Mouse (Mus musculus) myocyte (in vitro differentiated cells): ENCODE data around the gene Gm37240. TPM values are rescaled to one million over a fixed set of nuclear protein-coding genes. Genes with fewer than 3 reads are reported as not detected.
"Not testable (repeated sequence)": the region's sequence is repeated elsewhere in the genome, so short reads cannot be mapped to it uniquely, and the experiment has no call there.

Source experiments
- H3K27me3 ChIP-seq: one replicate; pipeline ENCODE4 v1.6.1; 2011; ENCODE audit not compliant: control insufficient read depth, insufficient read depth, insufficient read length
- H3K36me3 ChIP-seq: one replicate; pipeline ENCODE4 v1.6.1; 2011; ENCODE audit not compliant: control insufficient read depth, insufficient read depth
- H3K4me2 ChIP-seq: one replicate; pipeline ENCODE4 v1.6.1; 2011; ENCODE audit warnings: low read depth, control low read depth
- H3K4me3 ChIP-seq: one replicate; pipeline ENCODE4 v1.5.1; 2011; ENCODE audit warnings: mild to moderate bottlenecking, control low read depth, moderate library complexity
- H3K79me2 ChIP-seq: one replicate; pipeline ENCODE4 v1.6.1; 2011; ENCODE audit not compliant: control insufficient read depth, insufficient read depth
- H3ac ChIP-seq: one replicate; pipeline ENCODE4 v1.6.1; 2011; ENCODE audit not compliant: control insufficient read depth, insufficient read length
- CEBPB ChIP-seq: IDR thresholded peaks from 2 replicates; pipeline ENCODE4 v1.6.1; 2011; ENCODE audit warnings: mild to moderate bottlenecking, moderate library complexity; ENCODE audit not compliant: poor library complexity, insufficient read depth, severe bottlenecking
- E2F4 ChIP-seq: IDR thresholded peaks from one replicate; pipeline ENCODE4 v1.6.1; 2011; ENCODE audit warnings: mild to moderate bottlenecking, control low read depth, moderate library complexity; ENCODE audit not compliant: insufficient read depth
- MAX ChIP-seq: IDR thresholded peaks from one replicate; pipeline ENCODE4 v1.6.1; 2011; ENCODE audit warnings: low read depth, mild to moderate bottlenecking, control low read depth
- MYOD1 ChIP-seq, 3 experiments: IDR thresholded peaks; one replicate each; pipeline ENCODE4 v1.6.1; 2011; ENCODE audit warnings: control low read depth in 2 of 3, low read depth in 2 of 3, mild to moderate bottlenecking in 2 of 3, moderate library complexity in 1 of 3; ENCODE audit not compliant: insufficient read length in 2 of 3, control insufficient read depth in 1 of 3
- MYOG ChIP-seq, 3 experiments: IDR thresholded peaks; one replicate each; pipeline ENCODE4 v1.6.1; 2011; ENCODE audit warnings: control low read depth in 2 of 3, low read depth in 2 of 3, mild to moderate bottlenecking in 2 of 3; ENCODE audit not compliant: insufficient read length in 2 of 3, control insufficient read depth in 1 of 3, insufficient read depth in 1 of 3
- POLR2A ChIP-seq: IDR thresholded peaks from one replicate; pipeline ENCODE4 v1.6.1; 2011; ENCODE audit warnings: low read depth, mild to moderate bottlenecking, control low read depth, moderate library complexity; ENCODE audit not compliant: insufficient read length
- POLR2AphosphoS2 ChIP-seq: IDR thresholded peaks from one replicate; pipeline ENCODE4 v1.6.1; 2011; ENCODE audit warnings: low read depth, control low read depth; ENCODE audit not compliant: insufficient read length
- REST ChIP-seq: IDR thresholded peaks from one replicate; pipeline ENCODE4 v1.6.1; 2011; ENCODE audit warnings: mild to moderate bottlenecking, control low read depth, moderate library complexity; ENCODE audit not compliant: insufficient read depth, insufficient read length
- SRF ChIP-seq: IDR thresholded peaks from one replicate; pipeline ENCODE4 v1.6.1; 2011; ENCODE audit warnings: low read depth; ENCODE audit not compliant: control insufficient read depth, insufficient read length
- TCF12 ChIP-seq: IDR thresholded peaks from one replicate; pipeline ENCODE4 v1.6.1; 2011; ENCODE audit warnings: mild to moderate bottlenecking, control low read depth; ENCODE audit not compliant: poor library complexity, insufficient read depth, severe bottlenecking
- TCF3 ChIP-seq: IDR thresholded peaks from one replicate; pipeline ENCODE4 v1.6.1; 2011; ENCODE audit warnings: low read depth, control low read depth; ENCODE audit not compliant: insufficient read length
- USF1 ChIP-seq: IDR thresholded peaks from one replicate; pipeline ENCODE4 v1.6.1; 2011; ENCODE audit warnings: low read depth, mild to moderate bottlenecking, control low read depth, moderate library complexity
- polyA plus RNA-seq: library from polyadenylated mRNA; unstranded; fragments of >200 nt; fragmentation: generic; extraction: Trizol; gene quantifications from one replicate; pipeline ENCODE4 v1.2.1, GENCODE M21; 2012; ENCODE audit warnings: missing spikeins

The Gm37240 gene
- polyA plus RNA-seq, 1 experiment, result 8.7 TPM

DNA sequence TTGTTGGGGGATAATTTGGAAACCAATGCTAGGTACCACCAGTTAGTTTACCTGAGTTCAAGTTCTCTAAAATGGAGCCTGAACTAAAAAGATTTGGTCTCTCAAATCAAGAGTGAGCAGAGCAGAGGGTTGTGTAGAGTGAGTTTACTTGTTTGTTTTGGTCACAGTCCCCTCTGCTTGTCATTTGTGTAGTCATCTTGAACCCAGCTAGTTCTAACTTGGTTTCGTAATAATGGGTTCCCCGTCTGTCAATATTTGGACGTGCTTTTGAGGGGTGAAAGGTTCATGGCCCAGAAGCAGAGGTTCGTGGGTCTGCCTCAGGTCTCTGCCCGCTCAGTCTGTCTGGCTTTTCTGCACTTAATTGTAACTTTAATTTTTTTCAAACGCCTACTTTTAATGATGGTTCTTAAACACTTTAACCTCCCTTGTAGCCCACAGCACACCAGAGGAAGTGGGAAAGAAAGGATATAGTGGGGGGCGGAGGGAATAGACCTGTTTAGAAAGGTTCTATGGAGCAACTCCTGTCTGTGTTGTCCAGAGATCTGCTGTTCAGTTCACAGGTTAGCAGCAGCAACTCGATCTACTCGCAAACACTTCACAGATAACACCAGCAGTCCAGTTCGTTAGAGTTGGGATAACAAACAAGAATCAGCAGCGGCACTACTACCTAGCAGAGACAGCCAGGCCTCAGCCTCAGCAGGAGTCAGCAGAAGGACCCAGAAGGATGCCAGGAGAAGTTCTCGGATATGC lies 1237.6 kb downstream of the Gm37240 start:
- no peaks in the 10 kb centered on the region for H3K36me3 ChIP-seq
- H3K27me3 ChIP-seq, result no peaks in the 10 kb centered on the region
- TF ChIP-seq USF1 (no peak), SRF (no peak), MYOD1 (IDR thresholded peaks at IDR 0.05; ENCODE audit: control insufficient read depth in 1 of 3, insufficient read length in 2 of 3, low read depth in 2 of 3) (no peak), REST (no peak), POLR2A (no peak), POLR2AphosphoS2 (no peak), E2F4 (no peak), TCF12 (no peak), MYOG (IDR thresholded peaks at IDR 0.05; ENCODE audit: control insufficient read depth in 1 of 3, insufficient read depth in 1 of 3, insufficient read length in 2 of 3, low read depth in 2 of 3) (no peak), TCF3 (no peak), MAX (no peak), CEBPB (no peak)
- H3K4me2 ChIP-seq, result no peak overlapping the region
- no peak overlapping the region for H3K4me3 ChIP-seq
- H3K79me2 ChIP-seq, result no peaks in the 10 kb centered on the region
- no peak overlapping the region for H3ac ChIP-seq

DNA sequence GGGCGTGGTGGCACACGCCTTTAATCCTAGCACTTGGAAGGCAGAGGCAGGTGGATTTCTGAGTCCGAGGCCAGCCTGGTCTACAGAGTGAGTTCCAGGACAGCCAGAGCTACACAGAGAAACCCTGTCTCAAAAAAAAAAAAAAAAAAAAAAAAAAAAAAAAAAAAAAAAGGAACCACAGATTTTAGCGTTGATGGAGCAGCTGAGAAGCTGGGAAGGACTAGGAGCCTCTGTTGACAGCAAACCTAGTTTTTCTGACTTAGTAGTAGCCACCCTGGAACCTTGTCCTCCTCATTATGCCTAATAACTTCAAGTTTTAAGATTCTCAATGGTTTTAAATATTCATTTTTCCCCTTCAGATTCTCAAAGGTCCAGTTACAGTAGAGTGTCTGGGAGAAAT lies 1239.2 kb downstream of the Gm37240 start:
- not testable (repeated sequence) for H3ac ChIP-seq, H3K36me3 ChIP-seq, H3K27me3 ChIP-seq, H3K79me2 ChIP-seq, H3K4me3 ChIP-seq
- H3K4me2 ChIP-seq, result peak overlapping the region; percentile 52

DNA sequence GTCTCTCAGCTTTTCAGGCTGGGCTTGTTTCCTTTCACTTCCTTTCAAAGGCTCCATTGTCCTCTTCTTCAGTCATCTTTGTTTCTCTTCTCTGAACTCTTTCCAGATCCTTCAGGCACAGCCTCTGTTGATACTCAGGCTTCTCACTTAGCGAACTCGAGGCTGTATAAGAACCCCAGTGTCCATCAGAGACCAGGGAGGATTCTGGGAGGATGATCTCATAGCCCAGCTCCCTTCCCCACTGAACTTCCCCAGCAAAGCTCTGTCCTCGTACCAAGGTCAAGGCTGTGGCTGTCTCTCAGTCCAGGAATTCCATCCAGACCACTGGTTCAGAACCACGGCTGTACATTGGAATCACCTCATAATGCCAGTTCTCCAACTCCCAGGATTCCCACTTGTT lies 1239.7 kb downstream of the Gm37240 start:
- Histone ChIP-seq H3K79me2 (no peaks in the 10 kb centered on the region), H3K27me3 (no peaks in the 10 kb centered on the region), H3K4me2 (peak overlapping the region; percentile 52), H3K36me3 (no peaks in the 10 kb centered on the region), H3ac (no peak overlapping the region), H3K4me3 (no peak overlapping the region)
- TF ChIP-seq MYOG (IDR thresholded peaks at IDR 0.05; ENCODE audit: control insufficient read depth in 1 of 3, insufficient read depth in 1 of 3, insufficient read length in 2 of 3, low read depth in 2 of 3) (no peak), USF1 (no peak), MYOD1 (IDR thresholded peaks at IDR 0.05; ENCODE audit: control insufficient read depth in 1 of 3, insufficient read length in 2 of 3, low read depth in 2 of 3) (no peak), TCF3 (no peak), CEBPB (no peak), TCF12 (no peak)

- TF ChIP-seq E2F4, result no peak
- no peak for TF ChIP-seq SRF
- TF ChIP-seq POLR2AphosphoS2, result no peak
- no peak for TF ChIP-seq MAX
- no peak for TF ChIP-seq USF1
- no peak for TF ChIP-seq POLR2A
- TF ChIP-seq MYOD1 (IDR thresholded peaks at IDR 0.05; ENCODE audit: control insufficient read depth in 1 of 3, insufficient read length in 2 of 3, low read depth in 2 of 3), result no peak
- TF ChIP-seq TCF12, result no peak
- no peak for TF ChIP-seq REST
- no peak for TF ChIP-seq TCF3
- no peak for TF ChIP-seq MYOG (IDR thresholded peaks at IDR 0.05; ENCODE audit: control insufficient read depth in 1 of 3, insufficient read depth in 1 of 3, insufficient read length in 2 of 3, low read depth in 2 of 3)
- no peaks in the 10 kb centered on the region for H3K27me3 ChIP-seq
- H3ac ChIP-seq, result no peak overlapping the region
- H3K36me3 ChIP-seq, result no peaks in the 10 kb centered on the region
- peak overlapping the region; percentile 10 for H3K4me2 ChIP-seq
- H3K4me3 ChIP-seq, result no peak overlapping the region
- H3K79me2 ChIP-seq, result no peaks in the 10 kb centered on the region
Observed at GRCm38 (mm10) chr3:84646331-84646845, 1240.9 kb downstream of the Gm37240 start.

GRCm38 (mm10) chr3:84646007-84646290 lies 1241.4 kb downstream of the Gm37240 start:
- Histone ChIP-seq H3K4me3 (no peak overlapping the region), H3ac (no peak overlapping the region), H3K4me2 (no peak overlapping the region), H3K27me3 (no peaks in the 10 kb centered on the region), H3K79me2 (no peaks in the 10 kb centered on the region), H3K36me3 (no peaks in the 10 kb centered on the region)
- no peak for TF ChIP-seq REST
- TF ChIP-seq TCF3, result no peak
- no peak for TF ChIP-seq TCF12
- no peak for TF ChIP-seq POLR2AphosphoS2
- no peak for TF ChIP-seq MYOG (IDR thresholded peaks at IDR 0.05; ENCODE audit: control insufficient read depth in 1 of 3, insufficient read depth in 1 of 3, insufficient read length in 2 of 3, low read depth in 2 of 3)
- no peak for TF ChIP-seq USF1
- no peak for TF ChIP-seq POLR2A
- TF ChIP-seq E2F4, result no peak
- no peak for TF ChIP-seq SRF
- no peak for TF ChIP-seq MYOD1 (IDR thresholded peaks at IDR 0.05; ENCODE audit: control insufficient read depth in 1 of 3, insufficient read length in 2 of 3, low read depth in 2 of 3)
